Mouse (Mus musculus): ENCODE data around the gene Syk.

The Syk gene

GRCm38 (mm10) chr13:52651383-52652252 is 68.6 kb downstream of the Syk start:
- DNase-seq (ENCODE audit: low read depth), result peak; percentile 77

DNA sequence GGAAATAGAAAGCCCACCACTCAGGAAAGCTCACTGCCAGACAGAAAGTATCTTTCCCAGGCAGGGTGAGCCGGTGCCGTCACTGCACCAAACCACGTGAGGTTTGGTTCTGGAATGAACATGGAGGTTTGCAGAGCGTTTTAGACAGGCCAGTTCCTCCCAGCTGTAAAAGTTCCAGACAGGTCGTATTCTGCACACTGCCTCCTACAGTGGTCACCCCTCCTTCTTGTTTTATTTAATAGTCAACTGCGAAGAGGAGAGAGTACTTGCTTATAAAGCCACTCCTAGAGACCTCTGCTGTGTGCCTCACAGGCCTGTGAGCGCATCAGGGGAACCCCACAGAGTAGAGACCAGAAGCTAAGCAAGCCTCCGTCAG is 69.3 kb downstream of the Syk start:
- no peak for DNase-seq (ENCODE audit: low read depth)

DNA sequence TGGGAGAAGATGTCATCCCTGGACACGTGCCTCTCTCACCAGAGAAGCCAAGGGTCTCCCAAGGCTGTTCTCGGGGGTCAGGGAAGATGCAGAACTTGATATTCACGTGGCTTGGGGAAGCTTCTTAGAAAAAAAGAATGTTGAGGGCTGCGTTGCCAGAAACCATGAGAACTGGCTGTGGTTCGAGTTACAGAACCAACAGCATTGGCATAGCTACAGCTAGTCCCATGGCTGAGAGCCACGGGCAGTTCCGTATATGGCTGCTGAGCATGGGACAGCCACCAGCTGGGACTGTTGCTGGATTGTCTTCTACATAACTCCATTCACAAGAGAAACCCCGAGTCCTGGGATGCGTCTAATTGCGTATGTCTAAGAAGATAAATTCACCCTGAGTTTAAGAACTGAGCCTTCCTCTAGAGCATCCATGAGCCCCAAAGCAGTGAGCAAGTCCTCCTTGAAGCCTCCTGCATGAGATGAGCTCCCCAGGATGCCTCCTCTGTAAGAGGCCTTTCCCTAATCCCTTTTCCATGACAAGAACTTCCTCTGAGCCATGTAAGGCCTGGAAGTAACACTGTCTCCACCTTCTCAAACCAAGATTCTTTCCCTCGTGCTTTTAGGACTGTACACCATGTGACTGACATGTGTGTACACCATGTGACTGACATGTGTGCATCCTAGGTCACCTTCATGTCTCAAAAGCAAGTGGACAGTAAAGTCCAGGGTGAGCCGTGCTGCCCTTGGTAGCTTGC is 71.3 kb downstream of the Syk start:
- DNase-seq (ENCODE audit: low read depth), result no peak

DNA sequence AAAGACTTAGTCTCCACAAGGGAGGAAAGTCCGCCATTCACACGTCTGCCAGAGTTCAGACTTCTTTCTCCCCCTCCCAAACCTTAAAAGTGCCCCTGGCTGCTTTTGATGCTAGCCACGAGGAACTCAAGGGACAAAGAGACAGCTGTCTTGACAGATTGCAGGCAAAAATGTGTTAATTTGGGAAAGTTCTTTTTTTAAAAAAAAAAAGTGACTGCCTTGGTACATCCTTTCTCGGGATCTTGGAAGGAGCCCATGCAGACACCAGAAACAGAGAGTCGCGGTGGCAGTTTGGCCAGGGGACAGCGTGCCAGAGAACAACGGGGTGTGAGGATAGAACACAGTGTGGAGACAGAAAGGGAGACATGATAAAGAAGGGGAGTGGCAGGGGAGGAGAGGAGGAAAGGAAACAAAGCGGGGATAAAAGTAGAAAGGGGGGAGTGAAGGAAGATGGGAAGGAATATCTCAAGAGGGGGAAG is 71.9 kb downstream of the Syk start:
- no peak for DNase-seq (ENCODE audit: low read depth)

DNA sequence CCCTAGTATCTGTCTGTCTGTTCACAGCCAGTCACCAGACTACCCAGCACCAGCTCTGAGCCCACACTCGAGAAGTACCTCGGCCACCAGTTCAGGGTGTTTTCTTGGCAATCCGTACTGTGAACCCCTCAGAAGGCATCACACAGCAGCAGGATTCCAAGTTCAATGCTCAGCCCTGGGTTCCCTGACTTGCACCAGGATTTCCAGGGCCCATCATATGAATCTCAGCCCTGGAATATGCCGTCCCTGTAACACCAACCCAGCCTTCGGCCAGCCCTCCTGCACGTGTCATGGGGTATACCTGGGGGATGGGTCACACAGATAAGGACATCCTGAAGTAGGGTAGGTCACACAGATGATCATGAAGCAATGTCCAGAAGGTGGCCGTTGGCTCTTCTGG is 75.0 kb downstream of the Syk start:
- DNase-seq (ENCODE audit: low read depth), result no peak

- DNase-seq (ENCODE audit: low read depth), result peak; percentile 74
Measured at GRCm38 (mm10) chr13:52658477-52658876, 75.5 kb downstream of the Syk start.

DNA sequence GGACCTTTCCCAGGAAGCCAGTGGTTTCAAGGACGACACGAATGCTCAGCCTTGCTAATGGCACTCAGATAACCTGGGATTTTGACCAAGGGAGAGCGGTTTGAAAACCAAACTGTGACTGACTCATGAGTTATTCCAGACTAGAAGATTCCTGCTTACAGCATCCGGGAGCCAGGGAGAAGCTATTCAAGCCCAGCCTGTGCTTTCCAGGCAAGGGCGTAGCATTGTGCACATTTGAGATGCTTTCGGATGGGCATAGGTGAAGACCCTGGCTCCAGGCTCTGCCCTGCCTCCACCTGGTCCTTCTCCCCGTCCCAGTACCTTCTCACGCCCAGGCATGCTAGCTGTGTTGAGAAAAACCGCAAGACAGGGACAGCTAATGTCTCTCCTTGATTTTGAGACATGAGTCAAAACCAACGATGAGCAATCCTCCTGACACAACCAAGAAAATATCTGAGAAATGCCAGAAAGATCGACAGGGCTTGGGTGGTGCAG is 76.2 kb downstream of the Syk start:
- no peak for DNase-seq (ENCODE audit: low read depth)

DNA sequence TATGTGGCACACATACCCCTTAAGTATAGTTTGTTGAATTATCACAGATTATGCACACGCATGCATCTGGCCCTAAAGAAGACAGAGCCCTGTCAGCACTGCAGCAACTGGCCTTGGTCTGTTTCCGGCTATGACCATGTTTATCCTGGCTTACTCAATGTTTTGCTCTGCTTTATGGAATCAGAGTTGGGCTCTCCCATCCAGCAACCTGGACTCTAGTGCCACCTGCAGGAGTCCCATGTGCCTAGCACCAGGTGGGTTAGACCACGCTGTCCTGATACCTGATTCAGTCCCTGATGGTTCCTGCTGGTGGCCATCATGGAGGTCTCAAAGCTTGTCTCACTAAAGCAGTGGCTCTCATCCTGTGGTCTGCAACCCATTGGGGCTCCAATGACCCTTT is 86.9 kb downstream of the Syk start:
- no peak for DNase-seq (ENCODE audit: low read depth)

DNA sequence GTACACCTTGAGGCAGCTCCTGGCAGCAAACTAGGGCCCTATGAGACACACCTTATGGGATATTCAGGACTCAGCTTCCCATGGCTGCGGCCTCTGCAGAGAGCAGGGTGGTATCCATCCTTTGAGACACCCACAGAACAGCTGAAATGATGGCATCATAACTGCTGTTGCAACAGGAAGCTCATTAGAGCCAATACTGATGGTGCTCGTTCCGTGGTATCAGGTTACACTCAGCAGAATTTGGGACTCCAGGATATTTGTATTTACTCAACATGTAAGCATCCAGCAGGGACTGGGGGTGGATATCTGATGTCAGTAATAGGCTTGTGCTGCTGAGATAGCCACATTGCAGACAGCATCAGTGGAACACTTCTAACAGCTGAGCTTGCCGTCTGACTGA is 90.3 kb downstream of the Syk start:
- no peak for DNase-seq (ENCODE audit: low read depth)

DNA sequence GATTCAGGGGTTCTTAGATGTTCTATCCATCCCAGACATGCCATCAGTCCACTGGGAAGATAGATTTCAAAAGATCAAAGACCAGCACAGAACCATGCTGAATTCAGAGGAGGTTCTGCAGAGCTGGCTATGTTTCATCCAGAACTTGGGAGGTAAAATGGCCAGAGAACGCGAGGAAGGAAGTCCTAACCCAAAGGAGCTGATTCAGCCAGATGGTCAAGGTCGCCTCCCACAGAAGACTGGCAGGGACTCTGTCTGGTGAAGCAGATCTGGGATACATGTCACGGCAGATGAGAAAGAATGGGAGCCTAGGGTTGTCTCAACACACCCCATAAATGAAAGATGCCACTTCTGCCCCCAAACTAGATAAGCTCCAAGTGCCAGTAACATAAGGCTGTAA is 90.9 kb downstream of the Syk start:
- DNase-seq (ENCODE audit: low read depth), result no peak

DNA sequence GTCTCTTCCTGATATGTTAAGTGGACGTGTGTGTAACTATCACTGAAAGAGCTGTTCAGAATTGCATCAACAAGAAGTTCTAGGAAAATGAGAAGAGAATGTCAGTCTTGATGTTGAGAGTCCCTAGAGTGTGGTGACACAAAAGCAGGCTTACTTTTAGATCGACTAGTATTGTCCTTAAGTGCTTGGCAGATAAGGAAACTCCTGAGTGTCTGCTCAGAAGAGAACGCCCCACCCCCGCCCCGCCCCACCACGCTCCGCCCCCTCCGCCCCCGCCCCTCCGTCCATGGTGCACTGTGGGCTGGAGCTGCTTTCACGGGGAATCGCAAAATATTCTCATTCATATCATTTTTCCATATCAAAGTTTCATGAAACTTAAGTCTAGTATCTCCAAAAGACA is 91.9 kb downstream of the Syk start:
- no peak for DNase-seq (ENCODE audit: low read depth)

DNA sequence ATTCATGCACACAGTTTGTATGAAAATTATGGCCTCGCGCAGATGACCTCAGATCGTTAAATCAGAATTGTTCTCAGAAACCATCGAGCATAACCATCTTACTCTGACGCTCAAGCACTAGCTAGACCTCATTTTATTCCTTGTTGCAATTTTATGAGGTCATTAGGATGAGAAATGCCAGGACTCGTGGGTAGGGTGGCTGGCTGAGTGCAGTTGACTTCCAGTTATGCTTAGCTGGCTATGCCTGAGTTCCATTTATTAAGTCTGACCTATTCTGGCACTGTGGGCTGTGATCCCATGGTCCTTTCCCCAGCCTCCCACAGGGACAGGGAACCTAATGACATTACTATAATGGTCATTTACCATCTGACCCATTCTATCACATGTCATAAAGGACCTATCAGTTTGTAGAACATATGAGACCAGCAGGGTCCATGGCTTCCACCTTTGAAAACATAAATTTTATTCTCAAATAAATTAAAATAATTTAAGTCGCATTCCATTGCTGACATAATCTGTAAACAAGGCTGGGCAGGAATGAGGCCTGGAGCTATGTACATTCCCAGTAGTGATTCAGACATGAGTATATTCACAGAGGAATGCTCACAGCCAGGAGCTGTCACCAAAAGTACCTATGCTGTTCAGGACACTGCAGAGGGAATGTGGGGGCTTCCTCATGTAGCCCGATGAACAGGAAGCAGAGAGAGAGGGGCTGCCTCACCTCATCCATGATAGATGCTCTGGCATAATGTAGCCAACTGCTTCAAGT is 92.7 kb downstream of the Syk start:
- no peak for DNase-seq (ENCODE audit: low read depth)

GRCm38 (mm10) chr13:52676671-52677445 is 93.9 kb downstream of the Syk start:
- DNase-seq (ENCODE audit: low read depth), result no peak

DNA sequence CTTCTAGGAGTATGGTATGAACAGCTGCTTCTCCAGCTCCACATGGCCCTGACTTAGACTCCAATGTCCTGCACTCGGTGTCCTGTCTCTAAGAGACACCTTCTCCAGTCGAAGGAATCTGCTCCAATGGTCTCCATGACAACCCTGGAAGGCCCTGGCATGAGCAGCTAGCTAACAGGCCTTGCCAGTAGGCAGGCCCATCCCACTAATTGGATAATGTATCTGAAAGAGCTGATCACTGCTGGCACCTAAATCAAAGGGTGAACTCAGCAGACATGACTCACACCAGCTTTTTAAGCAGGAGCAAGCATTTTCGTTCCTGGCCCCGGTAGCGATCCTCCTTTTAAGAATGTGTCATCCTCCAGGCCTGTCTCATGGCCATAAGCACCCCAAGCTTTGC is 96.9 kb downstream of the Syk start:
- DNase-seq (ENCODE audit: low read depth), result no peak

GRCm38 (mm10) chr13:52682107-52682506 is 99.1 kb downstream of the Syk start:
- no peak for DNase-seq (ENCODE audit: low read depth)

GRCm38 (mm10) chr13:52690425-52690824 is 107.5 kb downstream of the Syk start:
- DNase-seq (ENCODE audit: low read depth), result no peak

DNA sequence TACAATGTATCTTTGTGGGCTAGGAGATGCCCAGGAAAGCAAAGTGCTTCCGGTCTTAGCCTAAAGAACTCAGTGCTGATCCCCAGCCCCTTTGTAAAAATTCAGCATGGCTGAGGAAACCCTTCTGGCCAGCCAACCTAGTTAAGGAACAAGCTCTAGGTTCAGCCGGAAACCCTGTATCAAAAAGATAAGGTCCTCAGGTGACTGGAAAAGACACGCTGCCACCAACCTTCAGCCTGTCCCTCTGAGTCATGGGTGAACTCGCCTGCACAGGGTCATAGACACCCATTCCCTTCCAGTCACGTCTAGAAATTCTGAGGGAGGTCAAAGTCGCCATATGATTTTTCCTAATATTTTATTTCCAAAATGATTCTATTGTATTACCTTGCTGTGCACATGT is 109.3 kb downstream of the Syk start:
- no peak for DNase-seq (ENCODE audit: low read depth)

GRCm38 (mm10) chr13:52694857-52695256 is 111.9 kb downstream of the Syk start:
- DNase-seq (ENCODE audit: low read depth), result no peak
